Mouse (Mus musculus): ENCODE results near the gene Mien1.

Gene Mien1

GRCm38 (mm10) chr11:98459860-98460259 is 21.1 kb upstream of the Mien1 start:
- DNase-seq (ENCODE audit: low spot score): no peak

- peak; percentile 31 for DNase-seq (ENCODE audit: low spot score)
Measured at GRCm38 (mm10) chr11:98459071-98459741, 20.4 kb upstream of the Mien1 start.

- DNase-seq (ENCODE audit: low spot score): no peak
Measured at GRCm38 (mm10) chr11:98458121-98458990, 19.6 kb upstream of the Mien1 start.

GRCm38 (mm10) chr11:98457367-98458120 is 18.8 kb upstream of the Mien1 start:
- peak; percentile 96 for DNase-seq (ENCODE audit: low spot score)

- no peak for DNase-seq (ENCODE audit: low spot score)
Measured at GRCm38 (mm10) chr11:98456945-98457344, 18.2 kb upstream of the Mien1 start.

GRCm38 (mm10) chr11:98456545-98456944 is 17.8 kb upstream of the Mien1 start:
- no peak for DNase-seq (ENCODE audit: low spot score)

GRCm38 (mm10) chr11:98455484-98455883 is 16.7 kb upstream of the Mien1 start:
- peak; percentile 41 for DNase-seq (ENCODE audit: low spot score)

GRCm38 (mm10) chr11:98449921-98450771 is 11.4 kb upstream of the Mien1 start:
- DNase-seq (ENCODE audit: low spot score): no peak

- DNase-seq (ENCODE audit: low spot score): no peak
Measured at GRCm38 (mm10) chr11:98449419-98449818, 10.6 kb upstream of the Mien1 start.

GRCm38 (mm10) chr11:98448191-98448790 is 9.5 kb upstream of the Mien1 start:
- DNase-seq (ENCODE audit: low spot score): no peak

- no peak for DNase-seq (ENCODE audit: low spot score)
Measured at GRCm38 (mm10) chr11:98447475-98447834, 8.7 kb upstream of the Mien1 start.

GRCm38 (mm10) chr11:98446562-98447474 is 8.0 kb upstream of the Mien1 start:
- no peak for DNase-seq (ENCODE audit: low spot score)

- no peak for DNase-seq (ENCODE audit: low spot score)
Measured at GRCm38 (mm10) chr11:98446213-98446561, 7.4 kb upstream of the Mien1 start, which contains the start of gene Grb7. Gene Grb7, plus strand, starts transcription at chr11:98446394.

GRCm38 (mm10) chr11:98445679-98446078 is 6.9 kb upstream of the Mien1 start:
- DNase-seq (ENCODE audit: low spot score): no peak

GRCm38 (mm10) chr11:98445238-98445637 is 6.4 kb upstream of the Mien1 start:
- DNase-seq (ENCODE audit: low spot score): no peak

- no peak for DNase-seq (ENCODE audit: low spot score)
Measured at GRCm38 (mm10) chr11:98443688-98444087, 4.9 kb upstream of the Mien1 start.

GRCm38 (mm10) chr11:98437441-98437840 is 1.4 kb downstream of the Mien1 start:
- DNase-seq (ENCODE audit: low spot score): no peak

GRCm38 (mm10) chr11:98435723-98436122 is 3.1 kb downstream of the Mien1 start:
- DNase-seq (ENCODE audit: low spot score): no peak

GRCm38 (mm10) chr11:98431743-98432502 is 6.9 kb downstream of the Mien1 start:
- DNase-seq (ENCODE audit: low spot score): no peak
